Mouse (Mus musculus) regulatory T cell (primary cell): ENCODE results near the gene Gata2.

ENCODE experiments used
- in situ Hi-C: fragments of 300-600 bp; cut with MboI, MseI; formaldehyde crosslinking; loops from one replicate; pipeline ENCODE4 v1.15.1; 2025; ENCODE audit warnings: high pct_unique_total_duplicates

Gata2 gene

GRCm38 (mm10) chr6:88208321-88208720 lies 14.6 kb downstream of the Gata2 start:
- in situ Hi-C loops, result no loop called here

DNA sequence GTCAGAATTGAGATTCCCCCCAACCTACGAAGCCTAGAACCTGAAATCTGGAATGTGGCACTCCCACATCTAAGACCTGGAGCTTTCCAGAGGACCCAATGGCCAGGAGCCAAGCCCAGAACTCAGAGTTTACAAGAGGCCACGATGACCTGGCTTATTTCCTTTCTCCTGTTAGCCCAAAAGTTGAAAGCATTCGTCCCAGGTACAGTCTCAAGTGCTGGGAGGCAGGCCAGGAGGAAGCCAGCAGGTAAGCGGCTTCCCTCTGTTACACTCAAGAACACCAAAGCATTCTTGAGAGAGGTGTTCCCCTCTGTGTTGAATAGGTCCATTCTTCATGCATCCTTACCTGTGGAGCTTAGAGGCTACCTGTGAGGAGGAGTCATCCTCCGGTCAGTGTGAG lies 15.8 kb downstream of the Gata2 start:
- in situ Hi-C loops, result no loop called here

DNA sequence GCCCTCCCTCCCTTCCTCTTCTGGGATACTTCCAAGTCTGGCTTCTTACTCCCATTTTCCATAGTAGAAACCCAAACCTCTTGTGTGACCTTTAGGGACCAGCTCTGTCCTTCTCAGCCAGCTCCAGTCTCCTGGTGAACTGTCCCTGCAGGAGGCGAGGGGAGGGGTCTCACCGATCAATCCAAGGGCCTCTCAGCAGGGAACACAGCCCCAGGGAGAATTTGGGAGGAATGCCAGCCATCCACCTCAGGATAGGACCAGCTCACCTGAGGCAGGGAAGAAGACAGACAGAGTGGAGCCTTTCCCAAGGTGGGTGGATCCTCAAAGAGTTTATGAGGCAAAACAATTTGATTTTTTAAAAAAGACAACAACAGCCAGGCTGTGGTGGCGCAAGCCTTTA lies 16.5 kb downstream of the Gata2 start:
- in situ Hi-C loops, result no loop called here

DNA sequence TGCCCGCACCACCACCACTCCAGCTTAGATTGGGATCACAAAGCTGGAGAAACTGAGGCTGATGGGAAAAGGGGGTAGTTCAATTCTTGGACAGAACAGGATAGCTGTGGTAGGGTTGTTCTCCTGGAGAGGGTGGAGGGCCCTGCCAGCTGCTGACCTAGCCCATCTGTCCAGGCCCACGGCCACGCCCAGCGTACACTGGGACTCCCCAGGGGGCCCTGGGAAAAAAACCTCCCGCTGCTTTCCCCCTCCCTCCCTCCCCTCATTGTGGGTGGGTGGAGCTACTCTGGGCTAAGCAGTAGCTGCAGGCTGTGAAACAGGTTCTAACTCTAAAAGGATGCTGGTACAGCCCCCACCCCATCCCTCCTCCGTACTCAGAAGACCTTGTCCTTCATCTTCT lies 22.1 kb downstream of the Gata2 start:
- in situ Hi-C loops, result no loop called here

GRCm38 (mm10) chr6:88216199-88216598 lies 22.5 kb downstream of the Gata2 start:
- in situ Hi-C loops, result no loop called here

GRCm38 (mm10) chr6:88219094-88219493 lies 25.4 kb downstream of the Gata2 start:
- in situ Hi-C loops, result no loop called here

GRCm38 (mm10) chr6:88221968-88222367 lies 28.3 kb downstream of the Gata2 start, which contains the start of gene Dnajb8:
Dnajb8 (plus strand) TSS chr6:88222268.
- in situ Hi-C loops, result no loop called here

DNA sequence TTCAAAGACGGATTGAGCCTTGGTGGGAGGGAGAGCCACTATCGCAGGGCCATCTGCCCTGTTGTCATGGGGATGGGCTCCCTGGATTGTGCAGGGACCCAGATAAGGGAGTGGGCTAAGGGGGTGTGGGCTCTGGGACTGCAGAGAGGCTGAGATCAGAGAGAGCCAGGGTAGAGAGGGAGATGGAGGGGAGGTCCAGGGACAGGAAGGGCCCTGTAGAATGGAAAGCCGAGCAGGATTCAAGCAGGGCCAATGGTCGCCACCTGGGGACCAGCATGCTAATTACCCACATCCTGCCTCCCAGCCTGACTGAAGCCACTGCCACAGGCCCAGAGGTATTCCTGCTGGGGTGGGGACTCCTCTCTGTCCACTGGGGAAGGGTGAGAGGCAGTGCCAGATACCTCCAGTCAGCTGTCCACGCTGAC lies 32.9 kb downstream of the Gata2 start:
- in situ Hi-C loops, result no loop called here

GRCm38 (mm10) chr6:88227537-88227936 lies 33.8 kb downstream of the Gata2 start:
- in situ Hi-C loops, result no loop called here

DNA sequence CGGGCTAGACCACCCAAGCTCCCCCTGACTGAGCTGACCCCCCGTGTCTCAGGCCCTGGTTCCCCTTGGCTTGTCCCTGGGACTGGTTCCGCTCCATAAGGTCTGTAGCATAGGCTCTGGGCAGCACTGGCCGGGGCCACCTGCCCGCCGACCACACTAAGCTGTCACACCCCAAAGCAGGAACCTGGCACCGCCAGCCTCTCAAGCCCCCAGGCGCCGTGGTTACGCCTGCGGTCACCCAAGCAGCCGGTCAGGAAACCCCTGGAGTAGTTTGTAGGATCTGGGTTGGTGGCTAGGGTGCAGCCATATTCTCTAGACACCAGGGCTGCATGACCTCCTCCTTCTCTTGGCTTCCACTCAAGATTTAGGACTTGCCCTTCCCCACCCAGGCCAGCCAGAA lies 35.5 kb downstream of the Gata2 start:
- in situ Hi-C loops, result no loop called here

- in situ Hi-C loops, result no loop called here
These were observed 38.1 kb downstream of the Gata2 start for GRCm38 (mm10) chr6:88231821-88232220.

- in situ Hi-C loops, result no loop called here
These were observed 38.5 kb downstream of the Gata2 start for GRCm38 (mm10) chr6:88232221-88232620.

GRCm38 (mm10) chr6:88233996-88234395 lies 40.3 kb downstream of the Gata2 start:
- in situ Hi-C loops, result no loop called here

DNA sequence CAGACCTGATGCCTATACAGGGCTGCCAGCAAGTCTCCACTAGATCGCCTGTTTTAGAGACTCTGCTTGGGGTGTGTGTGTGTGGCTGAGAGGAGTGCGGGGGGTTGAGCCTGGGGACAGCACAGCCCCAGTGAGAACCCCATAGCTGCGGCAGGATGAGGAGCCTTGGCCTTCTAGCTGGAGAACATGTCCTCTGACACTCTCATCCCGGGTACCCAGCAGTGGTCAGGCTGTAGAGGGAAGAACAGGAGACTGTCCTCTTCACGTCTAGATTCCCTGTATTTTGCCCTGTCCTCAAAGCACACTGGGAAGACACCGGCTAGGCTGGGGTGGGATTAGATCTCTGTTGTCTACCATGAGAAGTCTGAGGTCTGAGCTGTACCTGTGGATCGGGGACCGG lies 41.8 kb downstream of the Gata2 start:
- in situ Hi-C loops, result no loop called here

DNA sequence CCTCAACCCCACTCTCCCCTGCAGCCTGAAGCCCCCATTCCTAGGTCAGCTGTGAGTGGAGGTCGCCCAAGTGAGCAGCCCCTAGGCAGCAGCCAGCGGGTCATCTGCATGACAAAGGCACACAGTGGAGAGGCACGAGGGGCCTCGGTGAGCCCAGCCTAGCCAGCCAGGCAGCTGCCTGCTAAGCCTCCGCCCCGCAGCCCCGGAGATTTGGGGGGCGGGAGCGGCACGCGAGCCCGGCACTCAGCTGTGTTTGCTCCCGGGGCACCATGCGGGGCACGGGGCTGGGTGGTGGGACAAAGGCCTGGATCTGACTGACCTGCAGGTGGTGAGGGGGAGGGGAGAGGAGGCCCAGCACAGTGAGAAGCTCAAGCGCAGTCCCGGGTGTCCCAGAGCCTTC lies 42.3 kb downstream of the Gata2 start:
- in situ Hi-C loops, result no loop called here

- in situ Hi-C loops, result no loop called here
These were observed 42.8 kb downstream of the Gata2 start for GRCm38 (mm10) chr6:88236513-88236912.

DNA sequence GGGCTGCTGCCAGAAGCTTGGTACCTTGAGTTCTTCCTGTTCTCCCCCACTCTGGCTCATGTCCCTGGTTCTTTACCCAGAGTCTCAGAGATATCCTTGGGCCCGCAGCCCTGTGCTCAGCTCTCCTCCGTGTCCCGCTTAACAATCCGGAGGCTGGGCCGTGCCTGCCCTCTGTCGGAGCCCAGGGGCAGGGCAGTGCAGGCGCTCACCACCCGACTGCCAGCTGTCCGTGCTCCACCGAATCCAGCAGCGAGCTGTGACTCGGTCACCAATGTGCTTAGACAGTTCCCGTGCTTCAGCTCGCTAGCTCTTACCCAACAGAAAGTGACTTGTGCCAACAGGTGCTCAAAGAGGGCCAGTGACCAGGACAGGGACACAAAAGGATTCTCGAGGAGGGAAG lies 48.9 kb downstream of the Gata2 start:
- in situ Hi-C loops, result no loop called here

DNA sequence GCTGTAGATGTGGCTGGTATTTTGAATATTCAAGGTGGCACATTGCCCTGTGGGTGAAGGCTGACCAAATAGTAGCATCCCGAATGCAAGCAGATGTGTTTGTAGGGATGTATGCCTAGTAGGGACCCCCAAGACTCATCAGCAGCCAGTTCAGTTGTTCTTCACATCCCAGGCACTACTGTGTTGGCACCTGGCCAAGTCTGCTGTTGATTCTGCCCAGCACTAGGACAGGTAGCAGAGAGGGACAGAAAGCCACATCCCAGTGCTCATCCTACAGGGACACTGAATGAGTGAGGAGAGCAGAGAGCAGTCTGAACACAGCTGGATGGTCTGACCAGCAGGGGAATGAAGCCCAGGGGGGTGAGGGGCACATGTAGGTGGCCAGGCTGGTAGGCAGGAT lies 55.5 kb downstream of the Gata2 start:
- in situ Hi-C loops, result no loop called here

DNA sequence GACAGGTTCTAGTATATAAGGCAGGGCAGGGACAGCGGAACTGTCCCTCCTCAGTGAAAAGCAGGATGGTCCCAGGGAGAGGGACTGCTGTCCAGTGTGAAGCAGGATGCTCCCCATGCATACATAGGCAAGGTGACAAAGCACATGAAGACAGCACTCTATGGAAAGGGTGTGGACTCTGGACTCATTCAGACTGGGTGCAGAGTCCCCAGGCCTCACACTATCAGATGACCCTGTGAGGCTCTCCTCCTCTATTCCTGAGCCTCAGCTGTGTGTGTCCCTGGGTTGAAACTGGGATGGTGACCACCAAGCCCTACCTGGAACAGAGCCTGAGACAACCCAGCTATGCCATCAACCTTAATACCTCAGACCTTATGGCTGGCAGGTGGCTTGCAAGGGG lies 57.7 kb downstream of the Gata2 start:
- in situ Hi-C loops, result no loop called here

GRCm38 (mm10) chr6:88251798-88252478 lies 58.2 kb downstream of the Gata2 start:
- in situ Hi-C loops, result no loop called here

DNA sequence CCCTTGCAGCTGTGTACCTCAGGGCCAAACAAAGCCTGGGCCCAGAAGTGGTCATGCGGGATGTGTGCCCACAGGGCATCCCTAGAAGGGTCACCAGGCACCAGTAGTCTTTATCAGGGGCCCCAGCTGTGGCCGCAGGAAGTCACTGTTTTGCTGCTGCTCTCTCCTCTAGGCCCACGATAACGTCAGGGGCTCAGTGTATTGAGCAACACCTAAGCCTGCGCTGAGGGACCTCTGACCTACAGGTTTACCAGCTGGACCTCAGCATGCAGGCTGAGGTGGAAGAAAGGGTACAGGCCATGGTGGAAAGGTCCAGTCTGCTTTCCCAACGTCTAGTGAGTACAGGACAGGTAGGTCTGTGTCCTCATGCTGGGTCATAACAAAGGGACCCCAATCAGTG lies 60.4 kb downstream of the Gata2 start:
- in situ Hi-C loops, result no loop called here

GRCm38 (mm10) chr6:88255435-88255834 lies 61.7 kb downstream of the Gata2 start:
- in situ Hi-C loops, result no loop called here
